Mouse (Mus musculus): Measurements from ENCODE around the gene Wasf3.
"Not testable (repeated sequence)": the region's sequence is repeated elsewhere in the genome, so short reads cannot be mapped to it uniquely, and the experiment has no call there.

The Wasf3 gene

DNA sequence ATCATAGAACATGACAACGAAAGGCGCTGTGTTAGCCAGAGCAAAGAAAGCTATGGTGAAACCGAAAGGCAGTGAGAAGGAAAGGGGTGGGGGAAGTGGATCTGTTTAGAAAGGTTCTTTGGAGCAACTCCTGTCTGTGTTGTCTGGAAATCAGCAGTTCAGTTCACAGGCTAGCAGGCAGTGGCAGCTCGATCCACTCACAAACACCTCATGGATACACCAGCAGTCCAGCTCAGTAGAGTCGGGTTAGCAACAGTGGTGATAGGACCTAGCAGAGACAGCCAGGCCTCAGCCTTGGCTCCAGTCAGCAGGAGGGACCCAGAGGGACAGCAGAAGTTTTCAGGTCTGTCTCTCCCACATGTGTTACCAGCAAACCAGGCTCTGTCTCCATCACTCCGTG lies 16.2 kb downstream of the Wasf3 start:
- DNase-seq (ENCODE audit: low spot score) = not testable (repeated sequence)

DNA sequence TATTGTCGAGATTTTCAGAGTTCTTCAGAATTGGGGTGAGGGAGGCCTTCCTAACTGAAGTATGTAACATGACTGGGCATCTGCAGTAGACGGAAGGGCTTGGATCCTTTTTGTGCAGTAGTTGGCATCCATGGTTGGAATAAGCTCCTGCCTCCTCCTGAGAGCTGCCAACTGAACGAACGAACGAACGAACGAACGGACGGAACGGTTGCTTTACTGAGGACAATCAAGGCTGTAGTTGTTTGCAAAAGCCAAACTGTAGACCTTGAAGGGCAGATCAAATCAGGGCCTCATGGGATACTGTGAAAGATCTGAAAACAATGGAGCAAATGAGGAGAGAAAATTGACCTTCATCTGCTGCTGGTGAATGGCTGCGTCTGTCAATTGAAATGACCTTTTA lies 17.5 kb downstream of the Wasf3 start:
- no peak for DNase-seq (ENCODE audit: low spot score)

DNA sequence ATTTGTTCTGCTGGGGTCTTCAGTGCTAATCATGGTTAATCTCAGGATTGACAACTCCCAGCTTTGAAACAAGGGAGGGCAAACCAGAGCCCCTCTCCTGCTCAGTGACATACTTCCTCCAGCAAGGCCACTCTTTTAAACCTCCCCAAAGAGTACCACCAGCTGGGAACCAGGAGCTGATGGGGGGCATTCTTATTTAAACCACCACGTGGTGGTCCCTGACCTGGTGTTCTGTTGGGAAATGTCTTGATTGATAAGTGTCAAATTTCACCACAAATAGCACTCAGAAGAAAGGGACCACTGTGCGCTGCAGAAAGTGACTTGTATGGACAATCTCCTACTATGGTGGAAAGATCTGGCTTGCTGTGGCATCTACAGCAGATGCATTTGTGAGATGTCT lies 19.1 kb downstream of the Wasf3 start:
- DNase-seq (ENCODE audit: low spot score) = no peak

DNA sequence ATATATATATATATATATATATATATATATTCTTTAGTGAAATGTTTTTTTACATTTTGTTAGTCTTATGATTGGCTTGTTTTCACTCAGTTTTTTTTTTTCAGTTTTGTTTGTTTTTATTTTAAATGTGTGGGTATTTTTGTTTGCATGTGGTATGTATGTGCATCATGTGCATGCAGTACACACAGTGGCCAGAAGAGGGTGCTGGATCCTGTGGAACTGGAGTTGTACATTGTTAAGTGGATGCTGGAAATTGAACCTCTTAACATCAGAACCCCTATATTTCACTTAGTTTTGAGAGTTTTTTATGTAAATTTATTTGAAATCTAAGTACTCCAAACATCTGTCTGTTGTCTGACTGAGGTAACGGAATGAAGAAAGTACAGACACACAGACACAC lies 21.3 kb downstream of the Wasf3 start:
- DNase-seq (ENCODE audit: low spot score) = no peak

DNA sequence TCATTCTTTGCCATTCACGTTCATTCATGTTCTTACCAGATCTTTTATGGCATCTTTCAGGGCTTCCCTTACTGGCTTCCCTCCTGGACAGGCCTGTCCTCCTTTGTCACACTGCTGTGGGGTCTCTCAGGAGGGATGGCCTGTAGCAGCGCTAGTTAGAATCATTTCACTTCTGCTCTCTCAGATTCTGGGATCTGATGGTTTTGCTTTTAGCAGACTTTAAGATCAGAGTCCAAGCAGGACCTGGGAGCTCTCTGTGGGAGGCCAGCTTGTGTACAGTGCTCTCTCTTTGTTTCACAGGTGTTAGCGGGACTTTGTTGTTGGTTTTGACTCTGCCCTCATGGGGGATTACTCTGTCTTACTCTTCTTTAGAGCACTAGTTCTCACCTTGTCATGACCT lies 23.0 kb downstream of the Wasf3 start:
- peak; percentile 28 for DNase-seq (ENCODE audit: low spot score)

DNA sequence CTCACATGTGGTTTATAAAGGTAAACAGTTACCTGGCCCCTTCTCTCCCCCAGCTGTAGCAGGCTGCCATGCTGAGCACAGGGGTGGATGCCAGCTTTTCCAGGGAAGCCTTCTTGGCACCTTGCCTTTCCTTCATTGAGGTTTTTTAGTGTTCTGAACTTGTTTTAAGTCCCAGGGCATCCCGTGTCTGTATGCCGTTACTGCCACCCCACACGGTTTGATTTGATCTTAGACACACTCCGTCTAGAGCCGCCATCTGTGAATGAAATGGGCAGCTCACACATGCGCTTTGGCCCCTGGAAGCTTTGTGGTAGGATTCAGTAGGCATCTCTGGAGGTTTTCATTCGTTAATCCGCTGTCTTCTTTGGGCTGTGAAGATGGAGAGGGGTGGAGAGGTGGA lies 23.8 kb downstream of the Wasf3 start:
- no peak for DNase-seq (ENCODE audit: low spot score)

DNA sequence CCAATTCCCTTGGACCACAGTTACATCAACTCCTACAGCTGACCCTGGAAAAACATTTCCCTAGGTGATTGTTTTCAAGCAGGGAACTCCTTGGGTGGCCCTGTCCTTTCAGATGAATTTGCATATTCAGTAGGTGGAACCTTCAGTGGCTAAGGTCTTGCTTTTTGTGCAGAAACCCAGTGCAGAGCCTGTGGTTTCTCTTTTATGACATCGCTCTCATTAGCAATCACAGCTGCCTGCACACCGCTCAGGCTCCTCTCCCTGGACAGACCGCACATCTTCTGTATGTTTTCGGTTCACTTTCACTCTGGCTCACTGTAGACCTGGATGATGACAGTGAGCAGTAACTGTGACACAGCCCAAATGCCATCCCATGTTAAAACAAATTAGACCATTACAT lies 26.0 kb downstream of the Wasf3 start:
- DNase-seq (ENCODE audit: low spot score) = no peak

DNA sequence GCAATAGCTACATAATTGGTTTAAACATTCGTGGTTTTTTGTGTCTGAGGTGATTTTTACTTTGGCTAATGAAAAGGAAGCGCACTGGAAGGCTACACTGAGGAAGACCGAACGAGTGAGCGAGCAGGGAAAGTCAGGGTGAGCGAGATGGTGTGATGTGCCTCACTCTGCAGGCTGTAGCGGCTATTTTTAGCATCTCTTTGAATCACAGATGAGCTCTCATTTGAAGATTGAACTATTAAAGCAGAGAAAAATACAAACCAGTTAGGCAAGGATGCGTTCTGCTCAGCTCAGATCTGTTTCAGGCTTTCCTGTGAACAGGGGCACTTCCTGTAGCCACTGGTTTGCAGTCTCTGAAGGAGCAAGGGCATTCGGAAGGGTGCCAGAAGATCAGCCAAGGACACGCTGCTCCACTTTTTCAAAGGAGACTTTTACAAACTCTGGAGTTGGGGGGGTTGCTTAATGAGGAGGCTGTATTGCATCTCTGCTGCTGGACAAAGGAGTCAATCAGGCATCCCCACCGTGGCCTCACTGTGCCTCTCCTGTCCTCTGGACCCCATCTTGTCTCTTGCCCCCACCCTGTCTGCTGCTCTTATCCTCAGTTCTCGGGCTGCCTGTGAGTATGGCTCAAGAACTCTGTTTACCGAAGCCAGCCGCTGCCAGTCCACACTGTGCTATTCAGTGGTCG lies 28.1 kb downstream of the Wasf3 start:
- no peak for DNase-seq (ENCODE audit: low spot score)

DNA sequence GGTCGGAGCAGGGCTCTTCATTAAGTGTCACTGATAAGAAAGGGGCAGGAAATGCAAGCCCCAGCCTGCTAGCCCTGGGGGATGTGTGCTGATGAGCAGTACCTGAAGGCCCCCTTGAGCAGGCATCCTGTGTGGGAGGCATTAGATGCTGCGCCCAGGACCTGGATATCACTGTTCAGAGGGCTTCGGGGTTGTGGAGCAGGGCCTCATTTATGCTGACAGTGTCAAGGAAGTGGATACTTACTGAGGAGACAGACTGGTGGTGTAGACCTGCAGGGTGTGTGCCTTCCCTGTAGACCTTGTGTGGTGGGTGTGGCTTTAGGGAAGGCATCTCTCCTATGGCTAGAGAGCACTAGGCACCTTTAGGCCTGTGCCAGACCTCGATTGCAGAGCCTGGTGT lies 29.8 kb downstream of the Wasf3 start:
- DNase-seq (ENCODE audit: low spot score) = no peak

DNA sequence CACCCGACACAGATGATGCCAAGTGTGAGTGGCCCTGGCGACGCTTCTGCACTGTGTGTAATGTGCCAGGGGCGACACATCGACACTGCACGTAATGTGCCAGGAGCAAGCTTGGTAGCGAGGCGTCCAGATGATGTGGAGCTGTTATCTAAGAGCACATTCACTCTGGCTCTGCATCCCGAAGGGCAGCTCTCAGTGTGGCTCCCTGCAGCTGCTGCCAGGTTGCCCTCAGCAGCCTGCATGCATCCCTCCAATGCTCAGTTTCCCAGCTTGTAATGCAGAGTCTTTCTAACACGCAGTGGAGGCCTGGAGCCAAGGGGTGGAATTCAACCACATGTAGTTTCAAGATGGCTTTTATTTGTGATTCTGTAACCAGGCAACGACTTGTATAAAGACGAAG lies 30.4 kb downstream of the Wasf3 start:
- DNase-seq (ENCODE audit: low spot score) = no peak

DNA sequence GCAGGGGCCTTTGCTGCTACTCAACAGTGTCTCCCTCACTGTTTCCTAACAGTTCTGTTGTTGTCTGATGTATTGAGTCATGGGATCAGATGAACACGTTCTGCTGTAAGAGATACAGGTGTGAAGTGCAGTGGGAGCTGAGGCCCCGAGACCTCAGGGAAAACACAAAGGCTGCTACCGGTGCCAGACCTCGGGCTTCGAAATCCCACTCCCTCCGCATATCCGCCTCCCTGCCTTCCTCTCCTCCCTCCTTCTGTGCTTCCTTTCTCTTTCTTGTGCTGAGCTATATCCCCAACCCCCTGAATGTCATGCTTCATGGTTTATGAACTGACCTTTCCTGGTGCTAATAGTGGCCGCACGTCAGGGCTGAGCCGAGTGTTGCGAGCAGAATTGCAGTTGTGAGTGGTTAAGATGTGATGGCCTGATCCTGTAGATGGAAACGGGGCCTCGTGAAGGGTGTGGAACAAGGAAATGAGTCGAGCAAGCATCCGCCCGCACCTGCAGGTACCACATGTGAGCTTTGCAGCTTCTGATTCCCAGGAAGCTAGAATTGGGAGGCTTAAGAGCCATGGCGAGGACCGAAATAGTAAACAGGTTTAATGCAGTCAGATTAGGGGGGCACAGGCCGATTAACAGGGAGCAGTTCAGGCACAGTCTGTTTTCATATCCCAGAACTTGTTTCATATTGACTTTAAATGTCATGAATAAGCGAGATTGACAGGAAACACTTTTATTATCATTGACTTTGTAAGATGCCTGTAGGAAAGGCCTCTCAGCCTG lies 31.7 kb downstream of the Wasf3 start:
- DNase-seq (ENCODE audit: low spot score) = no peak

DNA sequence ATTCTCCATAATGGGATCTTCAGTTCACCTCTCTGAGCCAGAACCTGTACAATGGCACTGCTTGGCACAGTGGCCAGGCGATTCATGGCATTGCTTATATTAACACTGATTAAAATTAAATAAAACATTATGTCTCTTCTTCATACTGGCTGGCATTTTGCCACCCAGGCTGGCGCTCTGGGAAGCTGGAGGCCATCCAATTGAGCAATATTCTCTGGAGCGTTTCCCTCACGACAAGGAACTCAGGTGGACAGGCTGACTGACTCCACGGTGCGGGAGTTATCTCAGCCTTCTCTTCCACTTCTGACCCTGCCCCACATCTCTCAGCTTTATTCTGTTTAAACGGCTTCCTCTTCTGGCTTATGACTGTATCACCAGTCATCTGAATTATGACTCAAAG lies 33.3 kb downstream of the Wasf3 start:
- DNase-seq (ENCODE audit: low spot score) = no peak

DNA sequence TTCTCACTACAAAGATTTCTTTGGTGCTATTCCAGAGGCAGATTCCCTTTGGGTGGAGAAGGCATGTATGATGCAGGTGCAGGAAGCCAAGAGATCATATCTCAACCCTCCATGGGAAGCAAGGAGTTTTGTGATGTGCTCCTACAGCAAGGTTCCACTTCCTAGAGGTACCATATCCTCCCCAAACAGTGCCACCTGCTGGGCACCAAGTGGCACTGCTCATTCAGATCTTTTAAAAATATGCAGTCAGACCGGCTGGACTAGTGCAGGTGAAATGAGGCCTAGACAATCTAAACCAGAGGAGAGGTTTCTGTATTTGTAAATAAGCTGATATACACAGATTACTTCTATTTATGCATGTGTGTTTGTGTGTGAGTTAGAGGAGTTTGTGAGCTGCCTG lies 35.3 kb downstream of the Wasf3 start:
- DNase-seq (ENCODE audit: low spot score) = peak; percentile 64

DNA sequence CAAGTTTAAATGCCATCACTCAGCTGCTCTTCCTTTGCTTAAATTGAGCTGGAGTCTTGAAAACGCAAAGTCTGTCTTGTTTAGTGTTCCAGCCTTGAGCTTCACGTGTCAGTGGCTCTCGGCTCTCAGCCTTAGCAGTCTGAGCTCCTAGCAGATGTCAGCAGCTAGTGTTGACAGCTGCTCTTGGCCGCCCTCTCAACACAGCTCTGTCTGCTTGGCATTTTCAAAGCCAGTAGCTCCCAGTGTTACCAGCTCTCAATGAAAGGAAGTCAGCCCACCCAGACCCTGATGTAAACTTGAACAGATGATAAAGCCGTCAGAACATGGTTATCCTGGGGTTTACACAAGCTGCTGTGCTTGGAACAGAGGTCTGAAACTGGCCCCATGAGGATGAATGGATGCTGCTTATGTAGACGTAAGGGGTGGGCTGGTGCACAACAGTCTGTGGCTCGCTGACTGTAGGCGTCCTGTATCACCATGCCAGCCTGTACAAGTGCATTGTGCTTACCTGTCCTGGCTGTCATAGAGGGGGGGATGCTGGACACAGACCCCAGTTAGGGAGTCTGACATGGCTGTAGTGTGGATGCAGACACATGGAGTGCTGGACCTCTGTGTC lies 40.0 kb downstream of the Wasf3 start:
- no peak for DNase-seq (ENCODE audit: low spot score)

DNA sequence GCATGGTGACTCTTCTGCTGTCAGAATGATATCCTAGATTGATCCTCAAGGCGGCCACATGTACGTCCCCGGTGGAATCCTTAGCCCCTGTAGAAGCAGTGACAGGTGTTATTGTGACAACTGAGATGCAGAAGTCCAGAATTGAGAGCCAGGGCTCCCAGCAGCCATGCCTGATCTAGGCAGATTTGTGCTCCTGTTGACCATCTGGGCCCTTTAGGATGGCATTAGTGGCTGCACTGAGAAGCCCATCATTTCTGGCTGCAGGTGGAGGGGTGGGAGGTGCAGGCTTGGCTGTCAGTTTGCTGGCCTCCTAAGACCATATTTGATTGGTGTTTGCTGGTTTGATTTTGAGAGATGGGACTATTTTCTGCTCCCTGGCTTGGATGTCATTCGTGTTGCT lies 40.9 kb downstream of the Wasf3 start:
- no peak for DNase-seq (ENCODE audit: low spot score)

DNA sequence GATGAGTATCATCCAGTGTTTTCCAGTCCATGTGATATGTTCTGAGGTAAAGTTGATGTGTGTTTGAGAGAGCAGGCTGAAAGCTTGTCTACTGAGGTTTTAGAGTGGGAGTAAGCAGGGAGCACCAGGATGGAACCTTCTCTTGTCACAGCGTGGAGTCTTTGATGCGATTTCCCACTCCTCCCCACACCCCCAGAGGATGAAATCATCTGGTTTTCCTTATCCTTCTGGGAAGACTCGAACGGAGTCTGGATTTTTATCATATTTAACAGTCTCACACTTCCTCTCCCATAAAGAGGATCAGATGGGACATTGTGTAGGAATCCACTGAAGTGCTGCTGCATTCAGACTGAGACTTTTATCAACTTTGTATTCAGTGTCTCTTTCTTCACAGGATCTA lies 43.3 kb downstream of the Wasf3 start:
- DNase-seq (ENCODE audit: low spot score) = no peak

DNA sequence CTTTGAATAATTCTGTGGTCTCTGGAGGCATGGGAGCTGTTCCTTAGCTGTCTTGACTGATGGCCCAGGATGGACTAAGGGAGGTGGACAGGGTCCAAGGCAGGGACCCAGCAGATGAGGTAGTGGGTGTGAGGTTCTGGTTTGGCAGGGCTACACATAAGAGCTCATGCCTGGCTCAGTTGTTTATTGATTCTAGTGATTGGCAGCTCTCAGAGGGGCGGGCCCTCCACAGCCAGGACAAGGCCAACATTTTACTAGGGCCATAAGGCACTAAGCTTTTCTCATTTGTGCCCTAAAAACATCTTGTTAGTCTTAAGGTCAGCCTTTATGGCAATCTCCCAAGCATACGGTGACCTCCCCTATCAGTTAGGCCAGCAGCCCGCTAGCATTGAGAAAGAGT lies 47.0 kb downstream of the Wasf3 start:
- DNase-seq (ENCODE audit: low spot score) = no peak

DNA sequence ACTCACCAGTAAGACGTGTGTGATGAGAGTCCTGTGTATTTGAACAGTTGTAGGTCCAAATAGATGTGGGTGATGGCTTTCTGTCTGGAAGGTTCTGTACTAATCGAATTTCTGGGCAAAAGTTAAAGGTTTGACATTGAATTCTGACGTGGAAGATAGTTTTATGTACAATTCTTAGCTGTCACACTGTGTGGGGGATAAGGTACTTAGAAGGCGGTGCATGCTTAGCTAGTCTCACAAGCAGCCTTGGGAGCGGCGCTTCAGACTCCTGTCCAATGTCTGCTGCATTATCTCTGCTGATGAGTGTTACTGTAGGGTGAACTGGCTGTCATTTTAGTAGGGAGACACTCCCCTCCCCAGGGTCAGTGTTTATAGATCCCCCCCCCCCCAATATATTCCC lies 47.7 kb downstream of the Wasf3 start:
- no peak for DNase-seq (ENCODE audit: low spot score)

DNA sequence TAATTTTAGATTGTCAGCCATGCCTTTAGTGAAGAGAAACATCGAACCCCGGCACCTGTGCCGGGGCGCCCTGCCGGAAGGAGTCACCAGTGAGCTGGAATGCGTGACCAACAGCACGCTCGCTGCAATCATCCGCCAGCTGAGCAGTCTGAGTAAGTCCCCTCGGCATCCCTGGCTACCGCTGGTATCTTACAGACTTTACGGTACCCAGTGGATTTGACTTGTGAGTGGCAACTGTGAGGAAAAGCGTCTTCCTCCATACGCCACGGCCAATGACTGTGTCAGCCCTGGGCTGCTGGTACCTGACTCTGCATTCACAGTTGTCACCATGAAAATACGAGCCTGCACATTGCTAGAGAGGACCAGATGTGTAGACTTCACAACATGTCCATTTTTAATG lies 50.5 kb downstream of the Wasf3 start:
- no peak for DNase-seq (ENCODE audit: low spot score)

DNA sequence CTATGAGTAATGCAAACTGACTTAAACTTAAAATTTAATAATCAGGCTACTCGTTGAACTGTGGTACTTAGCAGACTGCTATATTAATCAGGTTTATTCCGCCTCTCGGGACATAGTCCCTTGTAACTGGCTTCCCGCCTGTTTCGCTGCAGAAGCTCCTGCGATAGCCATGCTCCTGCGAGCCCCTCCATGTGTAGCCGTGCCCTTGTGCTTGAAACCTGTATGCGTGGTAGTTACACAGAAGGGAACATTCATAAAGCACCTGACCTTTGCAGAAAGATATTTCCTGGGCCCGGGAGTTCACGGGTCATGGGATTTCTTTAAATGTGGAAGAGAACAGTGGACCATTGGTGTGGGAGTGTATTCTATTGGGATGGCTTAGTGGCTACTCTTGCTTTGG lies 52.0 kb downstream of the Wasf3 start:
- DNase-seq (ENCODE audit: low spot score) = no peak

DNA sequence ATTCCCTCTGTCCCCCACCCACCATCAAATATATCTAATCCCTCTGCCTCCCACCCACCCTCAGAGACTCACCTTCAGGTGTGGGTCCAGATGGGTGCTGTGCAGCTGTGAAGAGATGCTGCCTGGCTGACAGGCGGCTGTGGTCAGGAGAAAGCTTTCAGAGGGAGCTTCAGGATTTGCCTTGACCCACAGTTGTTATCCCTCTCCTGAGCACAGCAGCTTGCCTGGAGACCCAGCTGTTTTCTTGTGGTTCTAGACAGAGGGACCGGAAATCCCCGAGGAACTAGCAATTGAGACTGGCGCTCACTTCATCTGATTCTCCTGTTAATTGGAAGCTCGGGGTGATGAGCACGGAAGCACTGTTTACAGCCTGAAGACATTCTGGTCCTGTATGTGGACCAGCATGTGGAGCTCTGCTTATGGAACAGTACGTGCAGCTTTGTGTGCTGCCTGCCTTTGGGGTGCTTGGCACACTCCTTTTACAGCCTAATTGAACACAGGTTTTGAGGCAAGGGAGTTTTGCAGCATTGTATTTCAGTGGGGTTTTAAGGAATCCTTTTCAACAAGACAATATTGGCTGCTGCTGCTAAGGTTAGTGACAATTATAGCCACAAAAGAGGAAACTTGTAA lies 54.5 kb downstream of the Wasf3 start:
- no peak for DNase-seq (ENCODE audit: low spot score)

DNA sequence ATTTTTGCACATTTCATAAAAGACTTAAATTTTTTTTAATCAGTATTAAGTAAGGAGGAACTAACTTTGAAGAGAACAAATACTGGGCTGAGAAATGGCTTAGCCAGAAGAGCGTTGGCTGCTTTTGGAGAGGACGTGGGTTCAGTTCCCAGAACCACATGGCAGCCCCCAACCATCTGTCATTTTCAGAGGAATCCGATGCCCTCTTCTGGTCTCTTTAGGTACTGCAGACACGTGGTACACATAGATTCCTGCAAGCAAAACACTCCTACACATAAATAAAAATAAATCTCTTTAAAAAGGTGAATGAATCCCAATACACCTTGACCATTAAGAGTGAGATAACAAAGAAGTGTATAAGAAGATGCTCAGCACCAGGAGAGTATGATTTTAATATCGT lies 55.5 kb downstream of the Wasf3 start:
- DNase-seq (ENCODE audit: low spot score) = no peak

DNA sequence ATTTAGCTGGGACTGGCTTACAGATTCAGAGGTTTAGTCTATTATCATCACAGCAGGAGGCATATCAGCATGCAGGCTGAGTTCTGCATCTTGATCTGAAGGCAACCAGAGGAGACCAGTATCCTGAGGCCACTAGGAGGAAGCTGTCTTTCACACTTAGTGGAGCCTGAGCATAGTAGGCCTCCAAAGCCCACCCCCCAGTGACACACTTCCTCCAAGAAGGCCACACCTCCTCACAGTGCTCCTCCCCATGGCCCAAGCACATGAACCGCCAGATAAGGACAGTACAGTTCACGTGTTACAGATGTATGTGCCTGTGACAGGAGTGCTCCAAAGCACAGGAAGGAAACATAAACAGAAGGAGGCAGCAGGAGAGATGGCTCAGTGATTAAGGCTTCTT lies 58.0 kb downstream of the Wasf3 start:
- no peak for DNase-seq (ENCODE audit: low spot score)

Data from embryo, embryonic 10.5 days (tissue).